Mouse (Mus musculus) liver, postnatal 0 days (tissue): Measurements from ENCODE around the gene Rnf128. TPM values are rescaled to one million over a fixed set of nuclear protein-coding genes. Genes with fewer than 3 reads are reported as not detected.

ENCODE experiments used
- ATAC-seq: fragments of 200-750 bp; cut with Nextera tagmentation; 2 replicates; pipeline ENCODE4 v1.8.0; 2017; ENCODE audit warnings: mild to moderate bottlenecking, moderate library complexity
- DNase-seq: peaks from one replicate; pipeline ENCODE4 v3.0.0-alpha.2; 2016
- H3K27ac ChIP-seq: fragments of 300-500 bp; sonication (generic); 2 replicates; pipeline ENCODE4 v1.5.1; 2014; ENCODE audit warnings: antibody characterized with exemption, moderate library complexity, mild to moderate bottlenecking, low read depth
- H3K27me3 ChIP-seq: fragments of 300-500 bp; sonication (generic); 2 replicates; pipeline ENCODE4 v1.6.1; 2014; ENCODE audit warnings: low read length, control low read depth, mixed read lengths; ENCODE audit not compliant: insufficient read depth
- H3K36me3 ChIP-seq: fragments of 300-500 bp; sonication (generic); replicated peaks from 2 replicates; pipeline ENCODE4 v1.6.1; 2014; ENCODE audit warnings: mild to moderate bottlenecking, control low read depth, low read length, moderate library complexity, mixed read lengths; ENCODE audit not compliant: insufficient read depth
- H3K4me1 ChIP-seq: fragments of 300-500 bp; sonication (generic); 2 replicates; pipeline ENCODE4 v1.6.1; 2014; ENCODE audit warnings: antibody characterized with exemption, mild to moderate bottlenecking, control low read depth; ENCODE audit not compliant: insufficient read depth
- H3K4me2 ChIP-seq: fragments of 300-500 bp; sonication (generic); 2 replicates; pipeline ENCODE4 v1.6.1; 2014; ENCODE audit warnings: low read depth, mild to moderate bottlenecking, low read length, moderate library complexity, mixed read lengths
- H3K4me3 ChIP-seq: fragments of 300-500 bp; sonication (generic); 2 replicates; pipeline ENCODE4 v1.5.1; 2014; ENCODE audit warnings: low read depth, low read length
- H3K9ac ChIP-seq: fragments of 300-500 bp; sonication (generic); replicated peaks from 2 replicates; pipeline ENCODE4 v1.6.1; 2014; ENCODE audit warnings: mild to moderate bottlenecking, moderate library complexity
- H3K9me3 ChIP-seq: fragments of 300-500 bp; sonication (generic); 2 replicates; pipeline ENCODE4 v1.6.1; 2016; ENCODE audit warnings: mild to moderate bottlenecking, control low read depth, low read length, mixed read lengths
- CTCF ChIP-seq: sonication (generic); IDR thresholded peaks from 2 replicates; pipeline ENCODE4 v1.5.1; 2016; ENCODE audit warnings: antibody characterized with exemption, low read depth
- EP300 ChIP-seq: IDR thresholded peaks from 2 replicates; pipeline ENCODE4 v1.6.1; 2016; ENCODE audit warnings: antibody characterized with exemption, low read depth, mild to moderate bottlenecking
- WGBS: fragments of 180-500 bp; shearing (Covaris S2); extraction: QIAGEN DNeasy Blood & Tissue Kit; methylation state at CpG from one replicate; pipeline ENCODE4 v1.1.7; 2014; ENCODE audit not compliant: insufficient replicate concordance; 5-methylcytosine and 5-hydroxymethylcytosine counted together
- polyA plus RNA-seq: library from polyadenylated mRNA; unstranded; fragments of >200 nt; fragmentation: Nextera tagmentation; extraction: Ambion mirVana; gene quantifications from 2 replicates; pipeline ENCODE4 v1.2.1, GENCODE M21; 2015

Rnf128 gene
- polyA plus RNA-seq, 1 experiment from 2014 or later = 91.1 TPM

DNA sequence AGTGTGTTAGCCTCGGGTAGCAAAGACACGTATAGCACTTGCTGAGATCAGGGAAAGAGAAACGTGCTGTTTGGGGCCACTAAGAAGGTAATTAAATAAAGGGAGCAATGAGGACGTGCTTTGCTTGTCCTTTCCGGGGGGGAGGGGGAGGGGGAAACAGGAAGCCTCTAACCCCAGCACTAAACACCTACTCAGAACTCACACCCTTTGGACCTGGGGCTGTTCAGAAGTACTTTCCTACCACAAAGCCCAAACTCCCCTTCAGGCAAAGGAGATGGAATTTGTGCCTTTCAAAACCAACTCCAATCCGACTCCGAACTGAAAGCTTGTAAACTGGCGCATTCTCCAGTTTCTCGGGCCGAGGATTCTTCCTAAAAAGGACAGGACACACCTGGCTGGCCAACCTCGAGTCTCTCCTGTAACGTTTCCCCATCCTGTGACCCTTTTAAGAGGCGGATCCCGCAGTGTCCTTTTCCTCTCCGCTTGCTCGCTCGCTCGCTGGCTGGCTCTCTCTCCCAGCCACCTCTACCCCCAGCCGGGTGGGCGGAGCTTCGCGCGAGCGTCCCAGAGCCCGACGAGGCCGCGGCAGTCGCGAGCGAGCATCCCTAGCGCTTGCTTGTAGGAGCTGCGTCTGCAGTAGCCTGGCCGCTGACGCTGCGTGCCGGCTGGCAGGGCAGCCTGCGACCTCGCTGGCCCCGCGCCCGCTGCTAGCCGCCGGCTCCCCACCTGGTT lies 47.1 kb downstream of the Rnf128 start:
- peak overlapping the region; percentile 86 for H3K27ac ChIP-seq
- peak; percentile 95 for ATAC-seq

DNA sequence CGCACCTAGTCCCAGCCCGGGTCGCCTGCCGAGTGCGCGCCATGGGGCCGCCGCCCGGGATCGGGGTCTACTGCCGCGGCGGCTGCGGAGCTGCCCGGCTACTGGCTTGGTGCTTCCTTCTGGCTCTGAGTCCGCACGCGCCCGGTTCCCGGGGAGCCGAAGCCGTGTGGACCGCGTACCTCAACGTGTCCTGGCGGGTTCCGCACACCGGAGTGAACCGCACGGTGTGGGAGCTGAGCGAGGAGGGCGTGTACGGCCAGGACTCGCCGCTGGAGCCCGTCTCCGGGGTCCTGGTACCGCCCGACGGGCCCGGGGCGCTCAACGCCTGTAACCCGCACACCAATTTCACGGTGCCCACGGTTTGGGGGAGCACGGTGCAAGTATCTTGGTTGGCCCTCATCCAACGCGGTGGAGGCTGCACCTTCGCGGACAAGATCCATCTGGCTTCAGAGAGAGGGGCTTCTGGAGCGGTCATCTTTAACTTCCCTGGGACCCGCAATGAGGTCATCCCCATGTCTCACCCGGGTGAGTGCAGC lies 47.7 kb downstream of the Rnf128 start:
- Histone ChIP-seq H3K4me1 (no peaks in the 10 kb centered on the region), H3K9me3 (no peaks in the 10 kb centered on the region), H3K9ac (peak overlapping the region; percentile 72), H3K36me3 (no peaks in the 10 kb centered on the region), H3K27me3 (peaks cover 7% of the 10 kb centered on the region; the same call in 1 of the 2 replicates), H3K27ac (peak overlapping the region; percentile 78), H3K4me3 (peak overlapping the region; percentile 68), H3K4me2 (peak overlapping the region; percentile 79)
- TF ChIP-seq EP300 (no peak), CTCF (no peak)
- no peak for DNase-seq
- WGBS = 10% methylated on average over 43 of the region's 54 CpGs
- ATAC-seq = peak; percentile 48

More for the DNA sequence above, 47.1 kb downstream of the Rnf128 start:
- H3K4me3 ChIP-seq = peak overlapping the region; percentile 68
- no peaks in the 10 kb centered on the region for H3K36me3 ChIP-seq
- no peak for TF ChIP-seq CTCF
- no peak for TF ChIP-seq EP300
- H3K27me3 ChIP-seq = peaks cover 7% of the 10 kb centered on the region; the same call in 1 of the 2 replicates
- H3K4me2 ChIP-seq = peak overlapping the region; percentile 79
- no peaks in the 10 kb centered on the region for H3K9me3 ChIP-seq
- H3K9ac ChIP-seq = peak overlapping the region; percentile 72
- H3K4me1 ChIP-seq = no peaks in the 10 kb centered on the region
- peak; percentile 89 for DNase-seq
- 13% methylated on average over 43 of the region's 44 CpGs for WGBS

DNA sequence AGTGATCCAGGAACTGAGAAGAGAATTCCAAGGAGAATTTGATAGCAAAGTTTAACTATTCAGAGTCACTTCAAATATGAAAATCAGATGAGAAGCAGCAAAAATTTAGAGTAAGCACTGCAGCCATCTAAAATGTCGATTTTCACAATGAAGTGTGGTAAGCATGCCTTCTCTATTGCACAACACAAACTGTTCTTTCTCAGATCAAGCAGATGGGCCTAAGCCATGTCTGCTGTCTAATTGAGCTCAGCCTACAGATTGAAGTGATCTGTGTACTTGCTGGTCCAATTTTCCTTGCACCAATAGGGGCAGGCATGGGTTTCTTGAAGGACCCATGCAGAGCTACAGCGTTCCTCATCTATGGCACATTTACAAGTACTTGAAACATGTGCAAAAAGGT lies 51.6 kb downstream of the Rnf128 start:
- DNase-seq = no peak
- TF ChIP-seq EP300 (no peak), CTCF (no peak)

DNA sequence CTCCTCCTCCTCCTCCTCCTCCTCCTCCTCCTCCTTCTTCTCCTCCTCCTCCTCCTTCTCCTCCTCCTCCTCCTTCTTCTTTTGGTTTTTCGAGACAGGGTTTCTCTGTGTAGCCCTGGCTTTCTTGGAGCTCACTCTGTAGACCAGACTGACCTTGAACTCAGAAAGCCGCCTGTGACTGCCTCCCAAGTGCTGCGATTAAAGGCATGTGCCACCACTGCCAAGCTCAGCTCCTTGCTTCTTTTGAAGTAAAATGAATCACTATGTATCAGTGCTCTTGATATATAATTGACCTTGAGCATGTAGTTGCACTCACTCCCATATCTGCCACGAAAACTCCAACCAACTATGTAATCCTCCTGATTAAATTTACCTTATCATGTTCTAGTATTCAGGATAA lies 59.0 kb downstream of the Rnf128 start:
- no peaks in the 10 kb centered on the region for H3K27me3 ChIP-seq
- no peak overlapping the region for H3K4me3 ChIP-seq
- WGBS = 71% methylated on average over 3 of the region's 4 CpGs
- no peaks in the 10 kb centered on the region for H3K36me3 ChIP-seq
- H3K27ac ChIP-seq = no peak overlapping the region
- H3K4me1 ChIP-seq = no peaks in the 10 kb centered on the region
- TF ChIP-seq EP300 (no peak), CTCF (no peak)
- no peak for DNase-seq
- no peak overlapping the region for H3K4me2 ChIP-seq
- no peak overlapping the region for H3K9ac ChIP-seq
- ATAC-seq = no peak
- no peaks in the 10 kb centered on the region for H3K9me3 ChIP-seq

More for the DNA sequence above, 51.6 kb downstream of the Rnf128 start:
- H3K27me3 ChIP-seq = peaks cover 7% of the 10 kb centered on the region; the same call in 1 of the 2 replicates
- H3K4me3 ChIP-seq = no peak overlapping the region
- H3K9ac ChIP-seq = no peak overlapping the region
- H3K4me1 ChIP-seq = no peaks in the 10 kb centered on the region
- ATAC-seq = no peak
- H3K9me3 ChIP-seq = no peaks in the 10 kb centered on the region
- WGBS = 56% methylated on average over 2 of the region's 2 CpGs
- no peak overlapping the region for H3K27ac ChIP-seq
- no peak overlapping the region; the same call in 1 of the 2 replicates for H3K4me2 ChIP-seq
- no peaks in the 10 kb centered on the region for H3K36me3 ChIP-seq

DNA sequence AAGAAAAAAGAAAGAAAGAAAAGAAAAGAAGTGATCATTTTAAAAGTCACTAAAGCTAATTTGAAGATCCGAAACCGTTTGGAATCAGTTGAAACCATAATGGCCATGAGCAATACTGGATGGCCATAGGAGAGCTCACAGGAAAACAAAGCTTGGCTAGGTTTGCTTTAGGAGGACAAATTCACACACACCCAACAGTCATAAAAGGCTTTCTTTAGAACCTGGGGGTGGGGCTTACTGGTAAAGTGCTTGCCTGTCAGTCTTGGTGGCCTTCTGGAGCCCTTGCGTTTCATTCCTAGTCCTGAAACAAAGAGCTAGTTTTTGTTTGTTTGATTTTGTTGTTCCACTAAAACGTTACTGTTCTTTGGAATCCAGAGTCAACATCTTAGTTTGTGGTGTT lies 71.6 kb downstream of the Rnf128 start:
- Histone ChIP-seq H3K9ac (no peak overlapping the region), H3K4me2 (no peak overlapping the region), H3K9me3 (no peaks in the 10 kb centered on the region), H3K27ac (no peak overlapping the region), H3K27me3 (no peaks in the 10 kb centered on the region), H3K4me3 (no peak overlapping the region), H3K4me1 (no peaks in the 10 kb centered on the region), H3K36me3 (no peaks in the 10 kb centered on the region)
- WGBS = 79% methylated on average over 4 of the region's 4 CpGs
- TF ChIP-seq CTCF (no peak), EP300 (no peak)
- DNase-seq (no peak), ATAC-seq (no peak)

DNA sequence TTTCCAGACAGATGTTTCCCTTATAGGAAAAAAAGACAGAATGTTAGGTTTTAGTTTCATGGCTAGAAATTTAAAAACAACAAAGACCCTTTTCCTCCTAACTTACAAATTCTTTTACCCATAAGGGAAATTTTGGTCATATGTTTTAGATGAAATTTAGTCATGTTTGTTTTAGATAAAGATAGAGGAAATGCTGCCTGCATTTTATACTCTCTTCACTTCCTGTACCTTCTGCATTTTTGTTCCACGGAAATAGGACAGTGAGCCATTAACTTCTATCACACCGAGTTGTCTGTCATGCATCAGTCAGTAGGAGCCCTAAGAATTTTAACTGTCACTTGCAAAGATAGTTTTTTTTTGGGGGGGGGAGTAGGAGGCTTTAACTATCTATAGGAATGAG lies 76.6 kb downstream of the Rnf128 start:
- peak overlapping the region; percentile 55; the same call in 1 of the 2 replicates for H3K27ac ChIP-seq

More for the DNA sequence above, 76.6 kb downstream of the Rnf128 start:
- DNase-seq (no peak), ATAC-seq (no peak)
- Histone ChIP-seq H3K36me3 (no peaks in the 10 kb centered on the region), H3K4me3 (no peak overlapping the region), H3K4me2 (0 out of 2 replicates have a peak overlapping the region, but pooled peaks have one; percentile 22), H3K9ac (no peak overlapping the region), H3K9me3 (no peaks in the 10 kb centered on the region), H3K4me1 (no peaks in the 10 kb centered on the region), H3K27me3 (no peaks in the 10 kb centered on the region)
- TF ChIP-seq EP300 (no peak), CTCF (no peak)
- 39% methylated on average over 2 of the region's 2 CpGs for WGBS
